44 mouse cellular contexts compared by ENCODE assay signal in the genomic region with DNA sequence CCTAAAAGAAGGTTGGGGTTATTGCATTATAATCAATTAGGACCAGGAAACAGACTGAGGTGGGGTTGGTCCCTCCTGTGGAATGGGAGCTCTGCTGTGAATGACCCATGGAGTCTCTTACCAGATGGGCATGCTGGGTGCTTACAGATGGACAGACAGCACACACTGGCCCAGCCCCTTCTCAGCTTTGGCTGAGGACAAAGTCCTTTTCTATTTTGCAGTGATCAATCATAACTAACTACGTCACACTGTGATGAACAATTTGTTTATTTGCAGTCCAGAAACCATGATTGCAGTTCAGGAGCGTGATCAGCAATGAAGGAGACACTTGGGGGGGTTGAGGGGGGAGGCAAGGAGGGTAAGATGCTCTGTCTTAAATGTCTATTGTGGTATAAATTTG. TPM values are rescaled to one million over a fixed set of nuclear protein-coding genes. Genes with fewer than 3 reads are reported as not detected.
"Had no signal": no experiment of that assay in that cellular context is flagged by ENCODE, and none has a peak within 500 bp of the region (broad histone marks: within the 10 kb centered on the region; RNA-seq: fewer than 3 reads in every experiment).

No protein-coding gene starts in this region.

- H3K27ac ChIP-seq: left cerebral cortex, adult 2 months; limb, embryonic 10.5 days; limb, embryonic 12.5 days; limb, embryonic 13.5 days; limb, embryonic 15.5 days; liver, embryonic 13.5 days; liver, embryonic 14.5 days; liver, embryonic 15.5 days; lung, embryonic 15.5 days; macrophage; midbrain, embryonic 10.5 days; midbrain, embryonic 12.5 days; midbrain, embryonic 13.5 days; midbrain, embryonic 15.5 days; neural tube, embryonic 12.5 days had no signal

- H3K4me2 ChIP-seq: limb, embryonic 12.5 days; limb, embryonic 13.5 days; limb, embryonic 15.5 days; liver, embryonic 11.5 days; liver, embryonic 13.5 days; liver, embryonic 15.5 days; lung, embryonic 14.5 days; lung, embryonic 15.5 days; midbrain, embryonic 11.5 days; midbrain, embryonic 12.5 days; midbrain, embryonic 13.5 days; midbrain, embryonic 15.5 days; neural tube, embryonic 12.5 days had no signal

- H3K4me3 ChIP-seq: left cerebral cortex, adult 2 months; limb, embryonic 10.5 days; limb, embryonic 12.5 days; limb, embryonic 13.5 days; limb, embryonic 15.5 days; liver, embryonic 13.5 days; liver, embryonic 15.5 days; lung, embryonic 15.5 days; megakaryocyte, embryonic 14.5 days; midbrain, embryonic 10.5 days; midbrain, embryonic 12.5 days; midbrain, embryonic 13.5 days; midbrain, embryonic 15.5 days; myocyte; neural tube, embryonic 12.5 days had no signal

- H3K4me1 ChIP-seq: limb, embryonic 10.5 days; limb, embryonic 13.5 days; limb, embryonic 15.5 days; liver, embryonic 13.5 days; liver, embryonic 15.5 days; lung, embryonic 15.5 days; megakaryocyte, embryonic 14.5 days; midbrain, embryonic 13.5 days had no signal

- H3K27me3 ChIP-seq: limb, embryonic 12.5 days; limb, embryonic 13.5 days; liver, embryonic 13.5 days; liver, embryonic 15.5 days; lung, embryonic 15.5 days; midbrain, embryonic 12.5 days; midbrain, embryonic 15.5 days; neural tube, embryonic 12.5 days had no signal

- DNase-seq: left cerebral cortex, postnatal 4 days; liver, embryonic 13.5 days; lung, adult 18-20 months; lung, adult 2 months; lung, embryonic 14.5 days; lung, postnatal 10 days; lung, postnatal 14 days; lung, postnatal 36 days; lung, postnatal 4 days; midbrain, embryonic 14.5 days had no signal

- ATAC-seq: lung, postnatal 0 days; midbrain, embryonic 13.5 days; midbrain, embryonic 15.5 days; midbrain, embryonic 16.5 days had no signal

- H3K9ac ChIP-seq: limb, embryonic 12.5 days; limb, embryonic 13.5 days; limb, embryonic 15.5 days; liver, embryonic 13.5 days; liver, embryonic 14.5 days; liver, embryonic 15.5 days; lung, embryonic 14.5 days; lung, embryonic 15.5 days; midbrain, embryonic 12.5 days; midbrain, embryonic 13.5 days; midbrain, embryonic 15.5 days; neural tube, embryonic 12.5 days had no signal

- H3K9me3 ChIP-seq: limb, embryonic 10.5 days; limb, embryonic 12.5 days; limb, embryonic 13.5 days; limb, embryonic 15.5 days; liver, embryonic 13.5 days; liver, embryonic 15.5 days; lung, embryonic 15.5 days; megakaryocyte, embryonic 14.5 days; midbrain, embryonic 10.5 days; midbrain, embryonic 12.5 days; midbrain, embryonic 13.5 days; midbrain, embryonic 15.5 days; neural tube, embryonic 12.5 days had no signal

- H3K36me3 ChIP-seq: limb, embryonic 10.5 days; limb, embryonic 12.5 days; limb, embryonic 13.5 days; limb, embryonic 15.5 days; liver, embryonic 13.5 days; liver, embryonic 15.5 days; lung, embryonic 15.5 days; midbrain, embryonic 10.5 days; midbrain, embryonic 12.5 days; midbrain, embryonic 13.5 days; midbrain, embryonic 15.5 days; neural tube, embryonic 12.5 days had no signal

RNA-seq across cellular contexts. Expression of gene Ccdc172, which starts 43.2 kb away (rescaled TPM):
- total RNA-seq: left cerebral cortex, adult 18-20 months; left cerebral cortex, adult 2 months; left cerebral cortex, adult 8-10 months; left cerebral cortex, postnatal 10 days; left cerebral cortex, postnatal 25 days; left cerebral cortex, postnatal 4 days; megakaryocyte progenitor cell, adult 5-6 weeks; megakaryocyte, adult 5-6 weeks; megakaryocyte-erythroid progenitor cell, adult 5-6 weeks; midbrain, postnatal 0 days; monocyte, adult 5-6 weeks had no signal
- polyA plus RNA-seq: limb, embryonic 10.5 days; limb, embryonic 11.5 days; limb, embryonic 12.5 days; limb, embryonic 13.5 days; limb, embryonic 14.5 days; limb, embryonic 15.5 days; liver, embryonic 11.5 days; liver, embryonic 13.5 days; liver, embryonic 14.5 days; liver, embryonic 15.5 days; liver, embryonic 16.5 days; lung, adult 2 months; lung, embryonic 14.5 days; lung, embryonic 15.5 days; lung, embryonic 16.5 days; lung, postnatal 0 days; macrophage; midbrain, embryonic 10.5 days; midbrain, embryonic 11.5 days; midbrain, embryonic 12.5 days; midbrain, embryonic 13.5 days; midbrain, embryonic 14.5 days; midbrain, embryonic 15.5 days; midbrain, embryonic 16.5 days; midbrain, postnatal 0 days; myocyte; neural tube, embryonic 11.5 days; neural tube, embryonic 12.5 days had no signal
